Mouse (Mus musculus): ENCODE data around the gene St3gal3. TPM values are rescaled to one million over a fixed set of nuclear protein-coding genes. Genes with fewer than 3 reads are reported as not detected.

Gene St3gal3
- total RNA-seq, 2 experiments from 2014 or later = 65.8 to 68.8 TPM

GRCm38 (mm10) chr4:117996701-117997100, 138.0 kb downstream of the St3gal3 start:
- intact Hi-C loops (cut with DNase I) = no loop called here
- peak in 1 of 2 experiments; percentile 15 for DNase-seq

DNA sequence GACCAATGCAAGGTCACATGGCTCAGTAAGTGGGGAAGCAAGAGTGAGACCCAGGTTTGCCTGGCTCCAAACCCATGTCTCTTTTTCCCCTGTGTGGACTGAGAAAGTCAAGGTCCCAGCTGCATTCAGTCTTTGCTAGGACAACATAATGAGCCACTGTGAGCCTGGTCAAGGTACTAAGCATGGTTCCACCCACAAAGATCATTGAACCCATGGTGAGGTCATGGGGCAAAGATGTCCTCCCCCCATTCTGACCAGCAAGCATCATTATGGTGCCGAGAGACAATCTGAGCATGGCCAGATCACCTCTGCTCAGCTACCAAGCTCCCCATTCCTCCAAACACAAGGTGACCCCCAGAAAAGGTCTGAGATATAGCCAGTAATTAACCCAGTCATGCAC, 139.3 kb downstream of the St3gal3 start:
- intact Hi-C loops (cut with DNase I) = no loop called here
- no peak for DNase-seq

DNA sequence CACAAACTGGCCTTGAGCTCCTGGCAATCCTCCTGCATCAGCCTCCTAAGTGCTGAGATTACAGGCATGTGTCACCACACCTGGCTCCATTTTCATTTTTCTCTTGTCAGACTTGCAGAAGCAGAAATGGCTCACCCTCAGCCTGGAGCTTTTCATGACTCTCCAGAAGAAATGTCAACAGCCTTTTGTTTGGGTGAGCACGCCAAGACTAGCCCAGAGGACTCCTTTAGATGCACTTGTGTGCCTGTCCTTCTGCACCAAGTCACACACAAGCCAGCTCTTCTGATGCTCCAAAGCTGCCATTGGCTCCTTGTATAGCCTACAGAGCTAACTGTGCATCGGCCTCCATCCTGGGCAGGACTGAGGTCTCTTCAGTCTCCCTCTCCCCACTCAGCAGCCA, 141.3 kb downstream of the St3gal3 start:
- intact Hi-C loops (cut with DNase I) = no loop called here
- DNase-seq = peak in 1 of 2 experiments; percentile 10

- intact Hi-C loops (cut with DNase I) = no loop called here
- DNase-seq = peak in 1 of 2 experiments; percentile 10
These were observed 141.8 kb downstream of the St3gal3 start for GRCm38 (mm10) chr4:117992872-117993271.

DNA sequence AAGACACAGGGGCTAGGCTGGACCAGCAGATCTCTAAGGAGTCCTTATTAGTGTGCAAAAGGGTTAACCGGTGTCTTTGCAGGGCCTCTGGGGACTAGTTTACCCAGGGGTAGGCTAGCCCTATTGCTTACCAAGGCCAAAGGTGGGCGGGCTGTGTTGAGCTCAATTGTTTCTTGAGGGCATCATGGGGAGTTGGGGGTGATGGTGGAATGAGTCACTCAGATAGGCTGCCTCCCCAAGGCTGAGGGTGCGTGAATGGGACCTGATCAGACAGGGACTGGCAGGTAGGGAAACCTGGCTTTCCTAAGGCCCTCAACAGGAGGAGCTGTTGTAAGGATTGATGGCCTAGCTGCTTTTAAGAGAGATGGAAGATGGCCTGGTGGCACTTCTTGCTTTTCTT, 142.7 kb downstream of the St3gal3 start:
- intact Hi-C loops (cut with DNase I) = no loop called here

DNA sequence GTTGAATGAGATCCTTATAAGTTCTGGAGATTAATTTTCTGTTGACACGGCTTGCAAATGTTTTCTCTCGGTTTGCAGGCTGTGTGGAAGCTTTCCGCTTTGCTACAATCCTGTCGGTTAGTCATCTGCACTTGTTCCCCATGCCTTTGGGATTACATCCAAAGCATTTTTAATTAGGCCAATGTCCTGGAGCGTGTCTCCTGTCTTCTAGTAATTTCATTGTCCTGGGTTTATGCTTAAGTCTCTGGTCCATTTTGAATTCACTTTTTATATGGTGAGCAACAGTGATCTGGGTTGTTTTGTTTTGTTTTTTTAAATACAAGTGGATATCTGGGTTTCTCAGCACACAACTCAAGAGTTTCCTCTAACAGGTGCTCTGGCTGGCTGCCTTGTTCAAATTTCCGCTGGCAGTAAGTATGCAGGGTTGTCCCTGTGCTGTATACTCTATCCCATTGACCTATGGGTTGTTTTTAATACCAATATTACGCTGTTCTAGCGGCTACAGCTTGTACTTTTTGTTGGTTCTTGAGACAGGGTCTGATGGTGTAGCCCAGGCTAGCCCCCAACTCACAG, 143.6 kb downstream of the St3gal3 start:
- intact Hi-C loops (cut with DNase I) = no loop called here
- DNase-seq = peak in 1 of 2 experiments; percentile 15

More for the DNA sequence above, 142.7 kb downstream of the St3gal3 start:
- peak in 1 of 2 experiments; percentile 9 for DNase-seq

DNA sequence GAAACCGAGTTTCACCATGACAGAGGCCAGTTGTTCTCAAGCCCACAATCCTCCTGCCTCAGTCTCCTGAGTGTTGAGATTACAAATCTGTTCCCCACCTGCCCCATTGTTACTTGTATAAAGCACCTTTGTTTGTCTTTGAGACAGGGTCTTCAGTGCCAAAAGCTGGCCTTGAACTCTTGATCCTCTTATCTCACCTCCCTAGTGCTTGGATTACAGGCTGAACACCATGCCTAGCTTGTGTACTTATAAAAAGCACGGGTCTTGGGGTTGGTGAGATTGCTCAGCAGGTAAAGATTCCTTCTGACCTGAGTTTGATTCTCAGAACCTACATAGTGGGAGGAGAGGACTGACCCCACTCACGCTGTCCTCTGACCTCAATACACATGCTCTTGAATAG, 144.1 kb downstream of the St3gal3 start:
- intact Hi-C loops (cut with DNase I) = no loop called here
- peak in 1 of 2 experiments; percentile 1 for DNase-seq

DNA sequence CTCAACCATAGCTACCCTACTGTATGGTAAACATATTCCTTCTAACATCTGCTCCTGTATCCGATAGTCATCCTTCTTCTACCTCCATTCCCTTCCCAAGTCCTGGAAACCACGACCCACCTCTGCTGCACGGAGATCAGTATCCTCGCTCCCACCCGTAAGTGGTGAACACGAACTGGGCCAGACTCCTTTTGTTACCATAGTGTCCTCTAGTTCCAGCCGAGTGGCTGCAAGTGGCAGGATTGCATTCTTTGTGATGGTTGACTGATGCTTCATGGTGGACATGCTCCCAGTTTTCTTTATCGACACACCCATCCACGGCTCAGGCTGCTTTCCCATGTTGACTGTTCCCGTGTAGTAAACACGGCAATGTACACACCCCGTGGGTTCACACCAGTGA, 144.9 kb downstream of the St3gal3 start:
- DNase-seq = peak in 1 of 2 experiments; percentile 9
- intact Hi-C loops (cut with DNase I) = no loop called here

- intact Hi-C loops (cut with DNase I) = no loop called here
- DNase-seq = no peak
These were observed 147.9 kb downstream of the St3gal3 start for GRCm38 (mm10) chr4:117986766-117987165.

GRCm38 (mm10) chr4:117984993-117985587, 149.6 kb downstream of the St3gal3 start:
- intact Hi-C loops (cut with DNase I) = loop anchor here (5.0 kb wide), 1 partner anchor 53 kb away; no protein-coding TSS in a partner anchor
- DNase-seq = no peak

GRCm38 (mm10) chr4:117984206-117984605, 150.5 kb downstream of the St3gal3 start:
- DNase-seq = no peak
- intact Hi-C loops (cut with DNase I) = loop anchor here (5.0 kb wide), 1 partner anchor 52 kb away; no protein-coding TSS in a partner anchor

- peak; percentile 28 to 32 for DNase-seq
- intact Hi-C loops (cut with DNase I) = loop anchor here (5.0 kb wide), 1 partner anchor 50 kb away; no protein-coding TSS in a partner anchor
These were observed 152.0 kb downstream of the St3gal3 start for GRCm38 (mm10) chr4:117982706-117983105.

- intact Hi-C loops (cut with DNase I) = loop anchor here (5.0 kb wide), 1 partner anchor 49 kb away; no protein-coding TSS in a partner anchor
- DNase-seq = no peak
These were observed 153.2 kb downstream of the St3gal3 start for GRCm38 (mm10) chr4:117981518-117981917.

DNA sequence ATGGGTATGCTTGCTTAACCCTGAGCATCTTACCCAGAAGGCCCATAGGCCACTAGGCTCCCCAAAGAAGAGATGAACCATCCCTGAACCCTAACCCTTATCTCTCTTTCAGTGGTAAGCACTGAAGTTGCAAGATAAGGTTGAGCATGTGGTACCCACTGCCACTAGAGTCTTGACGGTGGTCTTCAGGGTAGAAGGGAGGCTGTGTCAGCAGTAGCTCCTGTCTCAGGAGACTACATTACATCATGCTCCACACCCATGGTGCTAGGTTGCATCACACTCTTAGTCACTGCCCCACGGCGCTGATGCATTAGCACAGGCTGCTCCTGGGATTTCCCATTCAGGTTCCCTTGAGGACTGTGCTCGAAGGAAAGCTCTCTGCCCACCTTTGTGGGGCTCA, 154.6 kb downstream of the St3gal3 start:
- intact Hi-C loops (cut with DNase I) = loop anchor here (5.0 kb wide), 1 partner anchor 48 kb away; no protein-coding TSS in a partner anchor
- no peak for DNase-seq

DNA sequence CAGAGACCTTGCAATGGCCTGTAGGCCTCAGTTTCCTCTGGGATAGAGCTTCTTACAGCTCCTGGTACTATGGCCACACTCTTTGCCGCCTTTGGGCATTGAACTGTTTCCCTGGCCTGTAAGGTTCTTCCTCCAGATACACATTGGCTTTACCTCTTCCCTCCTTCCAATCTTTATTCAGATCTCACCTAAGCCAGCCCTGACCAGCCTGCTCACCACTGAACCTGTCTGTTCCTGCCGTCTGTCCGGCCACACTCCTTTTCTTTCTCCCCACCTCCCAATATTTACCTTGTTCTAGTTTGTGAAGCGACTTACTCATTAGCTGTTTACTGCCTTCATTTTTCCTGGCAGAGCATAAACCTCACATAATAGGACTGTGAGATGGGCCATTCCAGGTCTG, 155.5 kb downstream of the St3gal3 start:
- no peak for DNase-seq
- intact Hi-C loops (cut with DNase I) = no loop called here

- DNase-seq = no peak
- intact Hi-C loops (cut with DNase I) = no loop called here
These were observed 156.4 kb downstream of the St3gal3 start for GRCm38 (mm10) chr4:117978282-117978681.

DNA sequence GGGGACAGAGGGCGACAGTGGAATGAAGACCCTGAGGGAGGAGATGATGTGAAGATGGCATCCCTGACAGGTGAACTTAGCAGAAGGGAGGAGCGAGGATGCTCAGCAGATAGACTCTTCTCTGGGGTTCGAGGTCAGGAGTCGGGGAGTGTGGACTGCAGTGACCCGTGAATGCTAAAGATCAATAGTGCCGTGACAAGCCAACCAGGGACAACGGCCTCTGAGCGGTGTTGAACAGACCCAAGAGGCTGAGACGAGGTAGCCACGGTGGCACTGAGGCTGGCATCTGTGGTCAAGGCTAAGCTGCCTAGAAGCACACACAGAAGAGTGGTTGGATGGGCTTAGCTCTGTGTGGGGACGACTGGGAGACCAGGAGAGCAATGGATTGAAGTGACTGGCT, 156.9 kb downstream of the St3gal3 start:
- intact Hi-C loops (cut with DNase I) = no loop called here
- DNase-seq = no peak

GRCm38 (mm10) chr4:117977371-117977770, 157.3 kb downstream of the St3gal3 start:
- DNase-seq = no peak
- intact Hi-C loops (cut with DNase I) = no loop called here

GRCm38 (mm10) chr4:117975820-117976219, 158.9 kb downstream of the St3gal3 start:
- intact Hi-C loops (cut with DNase I) = no loop called here
- DNase-seq = no peak

DNA sequence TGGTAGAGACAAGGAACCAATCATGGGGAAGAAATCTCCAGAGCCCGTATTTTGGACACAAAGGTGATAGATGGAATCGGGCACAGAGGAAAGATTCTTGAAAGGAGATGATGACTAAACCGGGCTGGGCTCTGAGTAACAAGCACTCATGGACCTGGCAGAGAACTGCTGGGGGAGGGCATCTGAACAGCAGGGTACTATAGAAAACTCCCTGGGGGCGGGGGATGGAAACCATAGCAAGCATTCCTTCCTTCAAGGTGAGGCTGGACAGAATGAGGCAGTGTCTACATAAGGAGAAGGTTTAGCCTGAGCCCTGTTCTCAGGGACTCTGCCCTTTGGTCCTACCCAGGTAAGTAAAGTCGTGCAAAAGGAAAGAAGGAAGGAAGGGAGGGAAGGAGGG, 160.0 kb downstream of the St3gal3 start:
- no peak for DNase-seq
- intact Hi-C loops (cut with DNase I) = no loop called here

DNA sequence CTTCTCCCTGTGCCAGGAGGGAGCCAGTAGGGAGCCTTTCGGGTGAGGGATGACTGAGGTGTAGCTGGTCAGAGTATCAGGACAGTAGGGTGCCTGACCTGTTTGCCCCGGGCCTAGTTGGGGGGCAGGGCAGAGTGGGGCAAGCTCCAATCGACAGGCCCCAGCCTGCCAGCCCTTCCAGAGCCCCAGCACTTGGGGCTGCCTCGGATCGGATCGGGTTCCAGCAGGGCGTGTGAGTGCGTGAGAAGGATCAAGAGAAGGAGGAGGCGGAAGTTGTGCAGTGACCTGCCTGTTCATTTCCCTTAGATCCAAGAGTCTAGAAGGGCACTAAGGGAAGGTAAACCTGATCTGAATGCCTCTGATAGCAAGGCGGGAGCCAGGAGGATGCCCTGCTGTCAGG, 161.7 kb downstream of the St3gal3 start:
- intact Hi-C loops (cut with DNase I) = no loop called here
- no peak for DNase-seq
